Mouse (Mus musculus) cerebellum, postnatal 25 days (tissue): ENCODE measurements at regions not wholly inside any gene's neighbourhood (a gene's known extent, or its start where the extent isn't known, plus 50 kb on each side); places are given as distances from the start of the nearest gene placed in this dataset.
A peak's percentile ranks its signal among the peaks of the same experiment; 100 is the strongest.
"Not testable (repeated sequence)": the region's sequence is repeated elsewhere in the genome, so short reads cannot be mapped to it uniquely, and the experiment has no call there.

ENCODE experiments used
- DNase-seq, 2 experiments: peaks; one replicate each; pipeline ENCODE4 v3.0.0; 2021; ENCODE audit warnings: mixed read lengths in 2 of 2

DNA sequence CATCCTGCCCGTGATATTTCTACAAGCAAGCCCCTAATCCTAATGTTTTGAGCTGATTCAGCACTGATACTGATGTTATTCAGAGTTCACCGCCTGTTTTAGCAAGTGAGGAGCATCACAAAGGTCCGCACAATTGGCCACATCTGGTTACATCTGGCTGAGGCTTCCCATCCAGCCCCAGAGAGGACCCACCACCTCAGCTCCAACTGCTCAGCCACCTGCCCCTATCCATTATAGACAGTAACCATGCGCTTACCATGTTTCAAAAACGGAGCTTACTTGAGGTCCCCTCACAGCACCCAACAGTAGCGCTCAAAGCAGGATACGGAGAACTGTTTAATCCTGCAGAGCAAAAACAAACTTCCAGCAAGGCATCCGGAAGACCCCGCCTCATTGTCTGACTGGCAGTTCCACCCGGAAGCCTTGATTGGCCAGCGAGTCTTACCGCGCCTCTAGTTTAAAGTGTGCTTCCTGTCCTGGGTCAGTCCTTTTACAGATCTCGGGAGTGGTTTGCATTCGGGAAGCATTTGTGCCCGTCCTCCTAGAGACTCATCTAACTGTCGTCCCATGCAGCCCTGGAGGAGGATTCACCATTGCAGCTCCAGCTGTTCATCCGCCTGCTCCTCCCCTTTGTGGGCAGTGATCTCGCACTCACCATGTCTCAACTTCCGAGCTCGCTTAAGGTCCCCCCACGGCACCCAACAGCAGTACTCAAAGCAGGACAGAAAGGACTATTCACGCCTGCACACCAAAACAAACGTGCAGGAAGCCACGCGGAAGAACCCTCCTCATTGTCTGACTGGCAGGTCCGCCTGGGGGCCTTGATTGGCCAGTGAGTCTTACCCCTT, 69.9 kb upstream of the Zfp825 start:
- DNase-seq = peak; percentile 70 to 74

DNA sequence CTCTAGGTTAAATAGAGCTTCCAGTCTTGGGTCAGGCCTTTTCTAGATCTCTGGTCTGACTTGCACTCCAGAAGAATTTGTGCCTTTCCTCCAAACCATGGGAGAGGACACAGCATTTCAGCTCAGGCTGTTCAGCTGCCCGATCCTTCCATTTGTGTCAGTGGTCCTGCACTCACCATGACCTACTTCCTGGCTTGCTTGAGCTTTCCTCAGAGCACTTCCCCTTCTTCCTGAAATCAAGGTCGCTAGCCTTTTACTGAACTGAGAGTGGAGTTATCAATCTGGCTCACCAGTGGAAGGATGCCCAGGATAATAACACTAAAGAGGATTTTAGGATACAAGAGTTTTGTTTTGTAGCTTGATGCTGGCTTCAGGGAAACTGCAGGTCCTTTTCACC, 70.5 kb upstream of the Zfp825 start:
- not testable (repeated sequence) for DNase-seq

DNA sequence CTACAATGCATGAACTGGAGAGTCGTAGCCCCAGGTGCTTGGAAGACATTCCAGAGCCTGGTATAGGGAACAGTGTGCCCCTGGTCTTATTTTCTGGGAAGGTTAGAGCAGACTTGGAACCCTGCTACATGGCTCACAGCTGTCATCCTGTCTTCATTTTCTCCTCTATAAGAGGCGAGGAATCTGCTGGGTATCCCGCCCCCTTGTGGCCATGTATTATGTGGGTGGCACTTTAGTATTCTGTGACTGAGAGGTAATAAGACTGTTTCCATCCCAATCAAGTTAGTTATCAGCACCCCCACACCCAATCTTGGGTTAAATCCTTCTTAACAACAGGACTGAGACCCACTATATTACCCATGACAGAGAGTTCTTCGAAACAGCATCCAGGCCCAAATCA, 69.4 kb upstream of the Erap1 start:
- peak in 1 of 2 experiments; percentile 11 for DNase-seq
